Mouse (Mus musculus): ENCODE results near the gene Gm21974.

- TF ChIP-seq EP300 (IDR thresholded peaks at IDR 0.05; ENCODE audit: insufficient read depth, low read depth, low read length) (no peak), POLR2A (IDR thresholded peaks at IDR 0.05; ENCODE audit: insufficient read depth, low read length) (no peak)
These were observed 26.0 kb downstream of the Gm21974 start for GRCm38 (mm10) chr7:127869149-127869810.
